Comparison of ENCODE assay signal across 19 mouse cellular contexts in genomic region chr16:18943906-18944305, GRCm38 (mm10).
DNase-seq lines count a peak whose midpoint lies in the region; ATAC-seq lines count a peak whose summit lies in the region.
"Had no signal": no experiment of that assay in that cellular context is flagged by ENCODE, and none has a peak within 500 bp of the region (broad histone marks: within the 10 kb centered on the region; RNA-seq: fewer than 3 reads in every experiment).

No protein-coding gene starts in this region.

- no peak overlapping the region for H3K4me3 ChIP-seq in heart, embryonic 10.5 days
- no peak overlapping the region for H3K4me3 ChIP-seq in midbrain, embryonic 11.5 days (ENCODE audit: low read depth, low read length)
- H3K4me3 ChIP-seq in midbrain, embryonic 13.5 days (replicated peaks), result no peak overlapping the region

- no peaks in the 10 kb centered on the region for H3K9me3 ChIP-seq in heart, embryonic 10.5 days
- H3K9me3 ChIP-seq in midbrain, embryonic 11.5 days (ENCODE audit: control insufficient read depth, low read length), result no peaks in the 10 kb centered on the region
- H3K9me3 ChIP-seq in midbrain, embryonic 13.5 days, result no peaks in the 10 kb centered on the region
- H3K9me3 ChIP-seq: G1E had no signal

- H3K27ac ChIP-seq in heart, embryonic 10.5 days, result no peak overlapping the region
- H3K27ac ChIP-seq in midbrain, embryonic 11.5 days (ENCODE audit: low read depth, low read length), result no peak overlapping the region
- H3K27ac ChIP-seq in midbrain, embryonic 13.5 days, result no peak overlapping the region

- H3K9ac ChIP-seq in midbrain, embryonic 11.5 days (ENCODE audit: low read length), result no peak overlapping the region
- no peak overlapping the region for H3K9ac ChIP-seq in midbrain, embryonic 13.5 days (replicated peaks)

- DNase-seq in heart, embryonic 10.5 days (ENCODE audit: low spot score), result peak; percentile 59
- DNase-seq in heart, postnatal 4 days, result no peak
- peak; percentile 71 for DNase-seq in midbrain, embryonic 11.5 days (ENCODE audit: low spot score, missing footprints)
- DNase-seq: adrenal gland, adult 2 months; adrenal gland, adult 8-10 months; adrenal gland, postnatal 10 days; adrenal gland, postnatal 14 days; adrenal gland, postnatal 25 days; adrenal gland, postnatal 36 days; B cell, adult 2 months; cerebellum, adult 11 months; cerebellum, adult 11-12 months; cerebellum, adult 18-20 months had no signal

- H3K27me3 ChIP-seq in heart, embryonic 10.5 days (ENCODE audit: insufficient read depth, poor library complexity, severe bottlenecking), result no peaks in the 10 kb centered on the region
- H3K27me3 ChIP-seq in midbrain, embryonic 11.5 days (ENCODE audit: control insufficient read depth, insufficient read depth, low read length), result no peaks in the 10 kb centered on the region
- no peaks in the 10 kb centered on the region for H3K27me3 ChIP-seq in midbrain, embryonic 13.5 days
- H3K27me3 ChIP-seq: CH12.LX, Patski had no signal

- no peak overlapping the region for H3K4me2 ChIP-seq in midbrain, embryonic 11.5 days
- no peak overlapping the region for H3K4me2 ChIP-seq in midbrain, embryonic 13.5 days (replicated peaks)

- WGBS in heart, embryonic 10.5 days, result 94% methylated on average over 6 of the region's 6 CpGs
- 91% methylated on average over 6 of the region's 6 CpGs for WGBS in midbrain, embryonic 11.5 days
- WGBS in midbrain, embryonic 13.5 days, result 94% methylated on average over 6 of the region's 6 CpGs

- ATAC-seq in midbrain, embryonic 11.5 days (ENCODE audit: low FRiP score), result no peak
- ATAC-seq in midbrain, embryonic 13.5 days, result no peak
- ATAC-seq: activated CD4-positive, CD25-positive, alpha-beta regulatory T cell, adult 4 months; CD4-positive, CD25-positive, alpha-beta regulatory T cell, adult 4 months; Patski had no signal

- no peaks in the 10 kb centered on the region for H3K4me1 ChIP-seq in heart, embryonic 10.5 days
- H3K4me1 ChIP-seq in midbrain, embryonic 11.5 days (ENCODE audit: control insufficient read depth, insufficient read depth, low read length), result no peaks in the 10 kb centered on the region
- no peaks in the 10 kb centered on the region for H3K4me1 ChIP-seq in midbrain, embryonic 13.5 days (replicated peaks)

- H3K36me3 ChIP-seq in heart, embryonic 10.5 days, result peaks cover 69% of the 10 kb centered on the region
- peaks cover 21% of the 10 kb centered on the region for H3K36me3 ChIP-seq in midbrain, embryonic 11.5 days (ENCODE audit: control insufficient read depth, insufficient read depth, low read length)
- peaks cover 68% of the 10 kb centered on the region for H3K36me3 ChIP-seq in midbrain, embryonic 13.5 days
